Mouse (Mus musculus) hindbrain, embryonic 14.5 days (tissue): ENCODE results near the gene Scgb1b2. TPM values are rescaled to one million over a fixed set of nuclear protein-coding genes. Genes with fewer than 3 reads are reported as not detected.

ENCODE experiments used
- ATAC-seq: fragments of 200-750 bp; cut with Nextera tagmentation; 2 replicates; pipeline ENCODE4 v1.8.0; 2017; ENCODE audit warnings: moderate number of reproducible peaks, mild to moderate bottlenecking, moderate TSS enrichment, moderate library complexity; ENCODE audit not compliant: low FRiP score
- DNase-seq: peaks from one replicate; pipeline ENCODE4 v3.0.0-alpha.2; 2015; ENCODE audit warnings: low spot score
- H3K27ac ChIP-seq: fragments of 300-500 bp; sonication (generic); 2 replicates; pipeline ENCODE4 v1.5.1; 2014; ENCODE audit warnings: mild to moderate bottlenecking, moderate library complexity
- H3K27me3 ChIP-seq: fragments of 300-500 bp; sonication (generic); 2 replicates; pipeline ENCODE4 v1.6.1; 2014; ENCODE audit warnings: mild to moderate bottlenecking, low read length, mixed read lengths; ENCODE audit not compliant: control insufficient read depth, insufficient read depth
- H3K36me3 ChIP-seq: fragments of 300-500 bp; sonication (generic); replicated peaks from 2 replicates; pipeline ENCODE4 v1.6.1; 2014; ENCODE audit not compliant: control insufficient read depth, insufficient read depth
- H3K4me1 ChIP-seq: fragments of 300-500 bp; sonication (generic); replicated peaks from 2 replicates; pipeline ENCODE4 v1.6.1; 2014; ENCODE audit warnings: antibody characterized with exemption, low read length, mixed read lengths; ENCODE audit not compliant: control insufficient read depth, insufficient read depth
- H3K4me2 ChIP-seq: fragments of 300-500 bp; sonication (generic); replicated peaks from 2 replicates; pipeline ENCODE4 v1.6.1; 2014; ENCODE audit warnings: mild to moderate bottlenecking, moderate library complexity
- H3K4me3 ChIP-seq: fragments of 300-500 bp; sonication (generic); replicated peaks from 2 replicates; pipeline ENCODE4 v1.5.1; 2014; ENCODE audit warnings: mild to moderate bottlenecking, low read length
- H3K9ac ChIP-seq: fragments of 300-500 bp; sonication (generic); 2 replicates; pipeline ENCODE4 v1.6.1; 2014
- H3K9me3 ChIP-seq: fragments of 300-500 bp; sonication (generic); 2 replicates; pipeline ENCODE4 v1.6.1; 2016; ENCODE audit warnings: low read length; ENCODE audit not compliant: control insufficient read depth
- WGBS: fragments of 180-500 bp; shearing (Covaris S2); extraction: QIAGEN DNeasy Blood & Tissue Kit; methylation state at CpG from one replicate; pipeline ENCODE4 v1.1.7; 2014; 5-methylcytosine and 5-hydroxymethylcytosine counted together
- polyA plus RNA-seq: library from polyadenylated mRNA; unstranded; fragments of >200 nt; fragmentation: Nextera tagmentation; extraction: Ambion mirVana; gene quantifications from 2 replicates; pipeline ENCODE4 v1.2.1, GENCODE M21; 2014

Gene Scgb1b2
- polyA plus RNA-seq: not detected in 2 replicates

GRCm38 (mm10) chr7:31291721-31292120 lies at the start of gene Scgb1b2:
Gene Scgb1b2 (minus strand): TSS chr7:31291821.
- H3K9ac ChIP-seq: no peak within 1 kb of the TSS
- H3K36me3 ChIP-seq: no peaks in the 10 kb centered on the region
- no peaks in the 10 kb centered on the region for H3K4me1 ChIP-seq
- H3K27ac ChIP-seq: no peak within 1 kb of the TSS
- no peak for DNase-seq
- H3K4me2 ChIP-seq: no peak within 1 kb of the TSS
- 88% methylated on average over 3 of the region's 3 CpGs for WGBS
- no peaks in the 10 kb centered on the region for H3K27me3 ChIP-seq
- no peak for ATAC-seq
- peaks cover 28% of the 10 kb centered on the region; the same call in 1 of the 2 replicates for H3K9me3 ChIP-seq
- no peak within 1 kb of the TSS for H3K4me3 ChIP-seq

- peaks cover 31% of the 10 kb centered on the region; the same call in 1 of the 2 replicates for H3K9me3 ChIP-seq
- 90% methylated on average over 5 of the region's 5 CpGs for WGBS
- H3K9ac ChIP-seq: no peak within 1 kb of the TSS
- no peak within 1 kb of the TSS for H3K27ac ChIP-seq
- H3K27me3 ChIP-seq: no peaks in the 10 kb centered on the region
- H3K4me3 ChIP-seq: no peak within 1 kb of the TSS
- H3K36me3 ChIP-seq: no peaks in the 10 kb centered on the region
- H3K4me2 ChIP-seq: no peak within 1 kb of the TSS
- no peak for DNase-seq
- H3K4me1 ChIP-seq: no peaks in the 10 kb centered on the region
- no peak for ATAC-seq
Measured at GRCm38 (mm10) chr7:31290208-31290607, 1.4 kb downstream of the Scgb1b2 start, which contains the start of gene Scgb2b2. Gene Scgb2b2 (plus strand): TSS chr7:31290508.

Other genes with a start within 250 kb of the Scgb1b2 start
- 13.6 and 14.8 TPM in 2 replicates for gene Fxyd5, start 249.3 kb downstream of the Scgb1b2 start, polyA plus RNA-seq
- 236 and 249 TPM in 2 replicates for gene Fxyd7, start 240.4 kb downstream of the Scgb1b2 start, polyA plus RNA-seq
- gene Fxyd1, start 234.6 kb downstream of the Scgb1b2 start, polyA plus RNA-seq: 34.1 and 59.0 TPM in 2 replicates
- gene Lgi4, start 232.5 kb downstream of the Scgb1b2 start, polyA plus RNA-seq: 0.28 and 0.60 TPM in 2 replicates
- gene Fxyd3, start 215.1 kb downstream of the Scgb1b2 start, polyA plus RNA-seq: 0.66 TPM in 1 of 2 replicates, not detected in the other
- gene Hpn, start 176.5 kb downstream of the Scgb1b2 start, polyA plus RNA-seq: 0.55 and 0.67 TPM in 2 replicates
- 13.0 and 18.3 TPM in 2 replicates for gene Scn1b, start 164.8 kb downstream of the Scgb1b2 start, polyA plus RNA-seq
- gene Gramd1a, start 135.9 kb downstream of the Scgb1b2 start, polyA plus RNA-seq: 191 and 198 TPM in 2 replicates
- gene Scgb2b2, start 1.3 kb downstream of the Scgb1b2 start, polyA plus RNA-seq: not detected in 2 replicates
- gene Scgb2b3, start 70.3 kb upstream of the Scgb1b2 start, polyA plus RNA-seq: not detected in 2 replicates
- not detected in 2 replicates for gene Scgb1b3, start 83.8 kb upstream of the Scgb1b2 start, polyA plus RNA-seq